Mouse (Mus musculus) heart, embryonic 16.5 days (tissue): ENCODE data around the gene Dpysl5. TPM values are rescaled to one million over a fixed set of nuclear protein-coding genes. Genes with fewer than 3 reads are reported as not detected.

Experiments
- polyA plus RNA-seq: library from polyadenylated mRNA; unstranded; fragments of >200 nt; fragmentation: Nextera tagmentation; extraction: Ambion mirVana; gene quantifications from 2 replicates; pipeline ENCODE4 v1.2.1, GENCODE M21; 2015

The Dpysl5 gene
- polyA plus RNA-seq, 1 experiment from 2014 or later = 2.2 TPM

Other genes with a start within 250 kb of the Dpysl5 start
- gene Otof, start 249.6 kb upstream of the Dpysl5 start, polyA plus RNA-seq = 0.16 and 0.17 TPM in 2 replicates
- 0.95 and 1.00 TPM in 2 replicates for gene 1700001C02Rik, start 245.5 kb upstream of the Dpysl5 start, polyA plus RNA-seq
- not detected in 2 replicates for gene Cib4, start 165.7 kb upstream of the Dpysl5 start, polyA plus RNA-seq
- 15.3 and 19.2 TPM in 2 replicates for gene Kcnk3, start 123.4 kb upstream of the Dpysl5 start, polyA plus RNA-seq
- 25.6 and 25.7 TPM in 2 replicates for gene Slc35f6, start 63.6 kb upstream of the Dpysl5 start, polyA plus RNA-seq
- 210 and 225 TPM in 2 replicates for gene Cenpa, start 44.8 kb upstream of the Dpysl5 start, polyA plus RNA-seq
- gene Mapre3, start 103.1 kb downstream of the Dpysl5 start, polyA plus RNA-seq = 18.2 and 19.8 TPM in 2 replicates
- 58.8 and 61.7 TPM in 2 replicates for gene Tmem214, start 156.4 kb downstream of the Dpysl5 start, polyA plus RNA-seq
- gene Agbl5, start 177.1 kb downstream of the Dpysl5 start, polyA plus RNA-seq = 10.8 and 11.8 TPM in 2 replicates
- 349 and 355 TPM in 2 replicates for gene Ost4, start 196.2 kb downstream of the Dpysl5 start, polyA plus RNA-seq
- 145 and 157 TPM in 2 replicates for gene Emilin1, start 201.8 kb downstream of the Dpysl5 start, polyA plus RNA-seq
- 12.9 and 15.0 TPM in 2 replicates for gene Khk, start 209.9 kb downstream of the Dpysl5 start, polyA plus RNA-seq
- 2.6 and 2.7 TPM in 2 replicates for gene Cgref1, start 234.0 kb downstream of the Dpysl5 start, polyA plus RNA-seq
- gene Preb, start 248.8 kb downstream of the Dpysl5 start, polyA plus RNA-seq = 95.9 and 96.5 TPM in 2 replicates